Mouse (Mus musculus) embryo, embryonic 11 days (tissue): ENCODE data around the gene Btrc.
"Not testable (repeated sequence)": the region's sequence is repeated elsewhere in the genome, so short reads cannot be mapped to it uniquely, and the experiment has no call there.

ENCODE experiments used
- DNase-seq: peaks from one replicate; pipeline ENCODE4 v3.0.0-alpha.2; 2015

The Btrc gene

DNA sequence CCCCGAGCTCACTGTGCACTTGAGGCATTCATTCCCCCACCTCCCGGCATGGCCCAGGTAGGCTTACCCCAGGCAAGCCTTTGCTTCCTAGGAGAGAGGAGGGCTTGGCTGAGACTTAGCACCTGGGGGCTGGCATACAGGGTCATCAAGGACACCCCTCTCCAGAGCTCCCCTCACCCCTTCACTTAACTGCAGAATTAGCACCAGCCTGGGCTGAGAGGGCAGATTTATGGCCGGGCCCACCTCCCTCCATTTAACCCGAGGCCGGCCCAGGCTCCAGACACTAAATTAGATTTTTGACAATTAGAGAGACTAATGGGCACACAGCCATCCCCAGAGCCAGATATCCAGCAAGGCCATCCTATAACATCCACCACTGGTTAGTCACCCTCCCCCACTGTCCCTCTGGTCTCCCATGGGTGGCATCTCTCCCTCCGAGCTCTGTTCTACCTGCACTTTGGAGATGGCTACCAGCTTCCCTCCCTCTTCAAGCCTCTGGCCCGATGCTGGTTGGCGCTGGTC, 171.7 kb downstream of the Btrc start:
- no peak for DNase-seq

GRCm38 (mm10) chr19:45535929-45536328, 172.4 kb downstream of the Btrc start:
- no peak for DNase-seq

GRCm38 (mm10) chr19:45537505-45537904, 174.0 kb downstream of the Btrc start:
- DNase-seq, result peak; percentile 54

DNA sequence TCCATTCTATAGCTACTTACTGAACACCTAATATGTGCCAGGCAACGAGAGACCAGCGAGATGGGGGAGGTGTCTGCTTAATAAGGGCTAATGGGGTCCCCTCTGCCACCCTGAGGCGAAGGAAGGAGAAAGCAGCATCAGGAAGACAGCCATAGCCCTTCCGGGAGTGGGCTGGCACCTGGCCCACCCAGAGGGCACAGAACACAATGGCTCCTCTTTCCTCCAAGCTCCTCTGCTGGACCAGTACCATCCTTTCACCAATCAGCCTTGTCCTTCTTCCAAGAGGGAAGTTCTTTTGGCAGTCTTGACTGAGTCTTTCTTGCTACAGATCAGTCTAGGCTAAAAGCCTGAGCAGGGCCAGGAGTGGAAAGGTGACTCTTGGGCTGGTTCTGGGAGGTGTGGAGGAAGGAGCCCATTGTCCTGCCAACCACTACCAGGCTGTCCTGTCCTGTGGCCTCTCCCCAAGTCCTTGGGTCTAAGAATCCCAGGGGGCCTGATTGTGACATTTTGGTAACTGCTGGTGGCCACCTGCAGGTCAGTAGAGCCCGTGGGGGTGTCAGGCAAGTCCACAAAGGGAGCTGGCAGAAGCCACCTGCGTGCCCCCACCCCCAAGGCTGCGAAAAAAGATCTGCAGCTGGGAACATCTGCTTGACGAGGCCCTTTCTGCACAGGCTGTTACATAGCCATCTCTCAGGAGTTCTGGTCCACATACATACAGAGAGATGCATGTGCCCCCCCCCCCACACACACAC, 177.3 kb downstream of the Btrc start:
- DNase-seq, result no peak

DNA sequence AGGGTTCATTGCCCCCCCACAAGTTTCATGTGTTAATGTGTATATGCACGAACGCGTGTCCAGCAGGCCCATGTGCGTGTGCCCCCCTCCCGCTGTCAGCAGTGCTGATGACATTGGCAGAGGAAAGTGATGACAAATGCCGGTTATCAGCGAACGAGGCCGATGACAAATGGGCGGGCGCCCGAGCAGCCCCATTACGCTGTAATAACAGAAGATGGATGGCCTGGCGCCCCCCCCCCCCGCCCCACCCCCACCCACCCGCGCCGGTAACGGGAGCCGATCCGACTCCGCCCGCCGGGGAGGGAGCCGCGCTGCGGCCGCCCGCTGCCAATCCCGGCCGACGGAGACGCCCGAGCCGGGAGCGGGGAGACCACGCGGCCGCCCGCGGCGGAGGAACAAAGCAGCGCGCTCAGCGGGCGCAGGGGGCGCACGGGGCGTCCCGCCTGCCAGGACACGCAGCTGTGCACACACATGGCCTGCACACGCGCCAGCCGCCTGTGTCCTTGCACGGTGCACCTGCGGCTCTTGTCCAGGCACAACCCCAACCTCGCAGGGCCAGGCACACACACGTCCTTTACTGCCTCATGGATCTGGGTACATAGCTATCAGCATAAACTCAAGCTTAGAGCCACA, 178.0 kb downstream of the Btrc start:
- DNase-seq, result peak; percentile 86

DNA sequence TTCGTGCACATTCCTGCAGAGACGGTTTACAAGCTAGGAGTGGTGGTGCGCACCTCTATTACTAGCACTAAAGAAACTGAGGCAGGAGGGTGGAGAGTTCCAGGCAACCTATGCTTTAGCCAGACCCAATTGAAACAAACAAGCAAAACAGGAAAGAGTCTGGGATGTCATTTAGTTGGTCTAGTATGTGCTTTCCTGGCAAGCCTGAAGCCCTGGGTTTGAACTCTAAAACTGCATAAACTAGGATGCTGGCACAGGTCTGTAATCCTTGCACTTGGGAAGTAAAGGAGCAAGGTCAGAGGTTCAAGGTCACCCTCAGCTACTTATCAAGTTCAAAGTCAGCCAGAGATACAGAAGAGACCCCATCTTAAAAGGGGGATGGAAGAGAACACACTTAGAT, 178.5 kb downstream of the Btrc start:
- DNase-seq, result no peak

GRCm38 (mm10) chr19:45544152-45544924, 180.8 kb downstream of the Btrc start:
- DNase-seq, result peak; percentile 45

- peak; percentile 94 for DNase-seq
Observed at GRCm38 (mm10) chr19:45544925-45545321, 181.4 kb downstream of the Btrc start.

DNA sequence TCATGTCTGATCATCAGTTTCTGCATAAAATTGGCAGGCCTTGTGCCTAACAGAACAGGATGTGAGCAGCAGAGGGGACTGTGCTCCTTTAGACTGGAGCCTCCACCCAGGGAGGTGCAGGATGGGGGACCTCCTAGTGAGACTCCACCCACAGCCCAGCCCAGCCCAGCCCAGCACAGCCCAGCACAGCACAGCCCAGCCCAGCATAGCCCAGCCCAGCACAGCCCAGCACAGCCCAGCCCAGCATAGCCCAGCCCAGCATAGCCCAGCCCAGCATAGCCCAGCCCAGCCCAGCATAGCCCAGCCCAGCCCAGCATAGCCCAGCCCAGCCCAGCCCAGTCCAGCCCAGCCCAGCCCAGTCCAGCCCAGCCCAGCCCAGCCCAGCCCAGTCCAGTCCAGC, 184.7 kb downstream of the Btrc start:
- DNase-seq, result not testable (repeated sequence)

DNA sequence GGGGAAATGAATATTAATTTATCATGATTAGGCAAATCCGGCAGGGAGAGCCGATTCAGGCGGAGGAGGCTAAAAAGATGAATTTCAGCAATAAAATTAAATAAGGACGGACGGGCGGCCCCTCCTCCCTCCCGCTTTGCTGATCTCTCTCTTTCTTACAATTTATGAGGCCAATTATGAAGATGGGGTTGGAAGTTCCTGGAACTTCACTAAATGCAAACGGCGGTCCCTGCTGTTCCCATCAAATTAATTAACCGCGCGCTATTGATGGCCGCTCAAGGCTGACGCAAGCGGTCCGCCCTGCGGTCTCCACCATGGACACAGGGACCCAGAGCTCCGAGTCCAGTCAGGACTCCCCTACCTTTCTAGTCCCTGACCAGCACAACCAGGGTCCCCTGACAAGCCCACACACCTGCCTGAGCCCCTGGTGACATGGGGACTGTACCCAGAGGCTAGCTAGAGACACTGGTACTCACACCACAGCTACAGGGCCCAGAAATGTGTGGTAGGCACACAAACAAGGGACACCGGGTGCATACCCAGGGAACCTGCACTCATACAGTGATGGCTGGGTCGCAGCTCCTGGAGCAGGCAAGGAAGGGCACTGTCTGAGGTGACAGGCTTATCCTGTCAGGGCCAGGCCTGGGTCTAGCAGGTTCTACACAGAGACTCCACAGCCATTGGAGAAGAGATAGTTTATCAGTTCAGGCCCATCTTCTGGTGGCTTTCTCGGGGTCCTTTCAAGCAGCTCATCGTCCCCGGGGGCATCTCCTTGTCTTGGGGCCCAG, 185.8 kb downstream of the Btrc start:
- no peak for DNase-seq

GRCm38 (mm10) chr19:45549948-45550347, 186.4 kb downstream of the Btrc start:
- DNase-seq, result no peak

GRCm38 (mm10) chr19:45552187-45552586, 188.7 kb downstream of the Btrc start:
- DNase-seq, result no peak

DNA sequence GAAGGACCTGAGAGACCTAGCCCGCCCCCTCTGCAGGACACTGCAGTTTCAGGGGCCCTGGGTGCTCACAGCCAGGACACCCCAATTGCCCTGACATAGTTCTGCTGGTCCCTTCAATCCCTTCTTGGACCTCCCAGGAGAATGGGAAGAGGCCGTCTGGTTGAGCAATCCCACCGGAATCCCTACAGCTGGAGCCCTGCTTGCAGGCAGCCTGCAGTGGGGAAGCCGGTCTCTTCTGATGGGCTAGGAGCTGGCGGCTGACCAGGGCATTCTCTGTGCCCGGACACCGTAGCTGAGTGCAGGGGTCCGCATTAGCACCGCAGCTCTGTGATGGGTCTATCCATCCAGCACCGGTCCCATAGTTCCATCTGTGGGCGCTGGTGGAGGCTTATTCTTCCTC, 190.6 kb downstream of the Btrc start:
- DNase-seq, result no peak

DNA sequence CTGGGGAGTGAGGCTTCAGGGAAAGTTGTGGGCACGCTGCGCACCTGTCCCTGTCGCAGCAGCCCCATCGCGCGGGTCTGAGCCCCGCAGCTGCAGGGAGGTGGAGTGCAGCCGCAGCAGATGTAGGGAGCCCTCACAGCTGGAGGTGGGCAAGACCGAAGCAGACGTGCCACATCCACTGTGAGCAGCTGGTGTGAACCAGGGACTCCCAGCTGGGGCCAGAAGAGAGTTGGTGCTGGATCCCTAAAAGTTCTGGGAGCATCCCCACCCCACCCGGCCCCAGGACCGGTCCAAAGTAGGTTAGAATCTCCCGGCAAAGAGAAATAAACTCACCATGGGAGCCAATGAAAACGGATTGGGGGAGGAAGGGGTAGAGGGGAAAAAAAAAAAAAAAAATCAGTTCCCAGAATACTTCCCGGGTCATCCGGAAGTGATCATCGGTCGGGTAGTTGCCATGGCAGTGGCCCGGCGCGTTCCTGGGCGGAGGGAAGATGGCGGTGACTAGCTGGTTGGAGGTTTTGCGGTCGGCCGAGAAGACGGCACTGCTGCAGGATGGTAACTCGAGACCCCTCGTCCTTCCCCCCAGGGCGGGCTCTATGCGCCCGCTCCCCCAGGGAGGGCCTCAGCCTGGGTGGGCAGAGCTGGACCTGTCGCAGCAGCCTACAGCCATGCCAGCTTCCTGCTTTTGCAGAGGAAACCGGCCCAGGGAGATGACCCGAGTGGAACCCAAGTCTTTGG, 196.8 kb downstream of the Btrc start, which contains the start of the genes Poll and Gm17018:
Gene Poll (minus strand): TSS at position 379 of the 738 bp plus-strand sequence.
Gene Gm17018 (plus strand): TSS at position 463 of the 738 bp plus-strand sequence.
- peak; percentile 92 for DNase-seq

DNA sequence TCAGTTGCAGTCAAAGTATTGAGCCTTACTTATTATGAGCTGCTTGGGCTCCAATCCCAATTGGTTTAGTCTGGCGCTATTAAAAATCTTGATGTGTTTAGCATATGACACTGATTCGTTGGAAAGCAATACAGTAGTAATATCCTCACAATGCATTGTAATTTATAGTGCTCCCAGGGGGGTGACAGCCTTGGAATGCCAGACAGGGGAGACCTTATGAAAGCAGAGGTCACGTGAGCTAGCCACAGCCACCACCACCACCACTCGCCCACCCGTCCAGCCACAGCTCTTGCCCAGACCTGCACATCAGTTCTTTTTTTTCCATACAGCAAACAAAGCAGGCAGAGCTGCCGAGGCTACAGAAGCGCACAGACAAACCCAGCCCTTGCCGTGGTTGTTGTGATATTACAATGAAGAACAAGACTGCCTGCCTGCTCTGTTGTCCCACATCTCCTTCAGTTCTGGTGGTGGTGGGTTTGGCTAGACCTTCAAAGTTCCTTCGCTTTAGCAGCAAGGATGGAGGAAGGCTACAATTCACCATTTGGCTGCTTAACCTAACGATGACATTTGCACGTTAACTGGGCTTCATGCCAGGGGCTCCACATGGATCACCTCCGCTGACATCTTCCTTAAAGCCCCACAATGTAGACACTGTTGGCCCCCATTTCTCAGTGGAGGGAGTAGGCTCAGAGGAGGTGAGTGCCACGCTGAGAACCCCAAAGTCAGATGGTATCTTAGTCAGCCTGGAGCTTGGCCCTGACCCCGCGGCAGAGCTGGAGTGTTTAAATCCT, 202.6 kb downstream of the Btrc start:
- no peak for DNase-seq

DNA sequence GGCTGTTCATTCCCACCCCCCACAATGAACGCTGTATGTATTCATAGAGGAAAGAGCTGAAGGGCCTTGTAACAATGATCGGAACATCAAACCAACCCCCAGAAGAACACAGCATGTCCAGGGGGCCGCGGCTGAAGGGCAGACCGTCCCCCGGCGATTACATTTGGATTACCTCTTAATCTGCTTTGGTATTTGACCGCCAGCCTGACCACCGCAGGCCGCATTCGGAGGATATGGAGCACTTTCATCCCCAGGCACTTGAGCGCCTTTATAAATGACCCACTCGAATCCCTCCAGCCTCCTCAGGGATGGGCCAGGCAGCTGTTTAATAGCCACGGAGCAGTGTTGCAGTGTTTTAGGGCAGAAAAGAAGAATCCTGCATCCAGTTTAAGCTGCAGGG, 203.8 kb downstream of the Btrc start:
- peak; percentile 21 for DNase-seq

GRCm38 (mm10) chr19:45573033-45573432, 209.5 kb downstream of the Btrc start:
- DNase-seq, result no peak

GRCm38 (mm10) chr19:45573861-45574267, 210.3 kb downstream of the Btrc start:
- peak; percentile 78 for DNase-seq

DNA sequence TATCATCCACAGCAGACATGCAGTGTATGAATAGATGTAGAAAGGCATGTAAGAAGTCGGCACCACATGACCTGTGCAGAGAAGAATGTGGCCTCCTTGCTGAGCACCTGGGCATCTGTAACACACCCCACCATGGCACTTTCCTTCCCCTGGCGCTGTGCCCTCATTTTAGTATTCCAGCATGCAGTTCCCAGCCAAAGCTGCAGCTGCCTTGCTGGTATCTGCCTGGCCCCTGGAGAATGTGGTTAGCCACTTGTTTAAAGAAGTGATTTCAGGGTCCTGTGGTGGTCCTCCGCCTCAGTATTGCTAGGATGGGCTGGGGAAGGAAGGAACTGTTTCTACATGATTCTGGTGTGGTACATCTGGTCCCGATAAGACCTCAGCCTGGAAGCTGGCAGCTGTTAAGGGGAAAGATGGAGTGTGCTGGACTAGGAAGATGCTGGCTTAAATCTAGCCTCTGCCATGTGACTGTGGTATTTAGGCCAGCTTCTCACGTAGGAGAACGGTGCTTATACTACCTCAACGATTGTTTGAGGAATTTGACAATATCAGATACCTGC, 210.9 kb downstream of the Btrc start:
- DNase-seq, result no peak

DNA sequence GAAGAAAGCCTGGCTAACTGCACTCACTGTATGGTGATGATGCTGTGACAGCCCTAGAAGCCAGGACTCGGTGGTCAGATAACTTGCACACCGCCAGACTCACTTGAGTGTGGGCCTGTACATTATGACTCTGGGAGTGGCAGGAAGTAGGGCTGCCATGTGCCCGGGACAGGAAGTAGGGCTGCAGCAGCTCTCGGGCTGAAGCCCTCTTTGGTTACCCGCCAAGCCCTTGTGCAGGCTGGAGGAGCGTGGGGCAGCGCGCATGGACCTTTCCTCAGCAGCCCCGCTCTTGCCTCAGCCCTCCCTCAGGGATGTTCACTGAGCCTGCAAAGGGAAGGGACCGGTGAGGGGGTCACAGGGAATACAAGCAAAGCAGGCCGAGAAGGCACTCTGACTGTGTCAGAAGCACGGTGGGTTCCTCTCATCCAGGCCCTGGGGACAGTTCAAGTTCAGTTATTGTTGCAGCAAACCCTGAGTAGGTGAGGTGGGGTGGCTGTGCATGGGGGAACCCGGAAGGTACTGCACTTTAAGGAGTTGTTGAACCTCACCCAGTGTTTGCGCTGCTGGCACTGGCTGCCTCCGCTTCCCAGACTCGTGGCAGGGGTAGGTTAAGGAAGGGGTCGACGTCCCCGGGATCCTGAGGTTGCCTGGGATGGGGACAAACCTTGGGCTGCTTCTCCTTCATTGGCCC, 211.6 kb downstream of the Btrc start:
- no peak for DNase-seq
